Mouse (Mus musculus): ENCODE measurements around the gene Gm5475.
"Not testable (repeated sequence)": the region's sequence is repeated elsewhere in the genome, so short reads cannot be mapped to it uniquely, and the experiment has no call there.

Gene Gm5475

DNA sequence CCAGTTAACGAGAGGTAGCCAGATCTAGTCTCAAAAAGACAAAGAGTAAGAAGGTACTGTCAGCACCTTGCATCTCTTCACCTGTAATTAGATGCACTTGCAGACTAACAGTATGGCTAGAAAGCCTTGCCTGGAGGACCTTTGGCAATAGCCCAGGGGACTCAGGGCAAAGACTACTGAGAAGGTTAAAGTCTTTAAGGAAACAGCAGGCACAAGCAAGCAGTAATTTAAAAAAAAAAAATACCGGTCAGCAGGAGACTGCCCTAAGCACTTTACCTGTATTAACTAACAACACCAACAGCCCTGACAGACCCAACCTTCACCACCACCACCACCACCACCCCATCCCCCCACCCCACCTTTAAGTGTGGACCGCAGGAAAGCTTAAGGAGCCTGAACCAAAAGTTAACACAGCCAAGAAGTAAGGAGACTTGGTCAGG, at the start of gene Gm5475:
Gene Gm5475, plus strand, starts transcription at position 390 of the 440 bp plus-strand sequence.
- DNase-seq (ENCODE audit: low spot score): not testable (repeated sequence)

GRCm38 (mm10) chr15:100375066-100375465, 46.9 kb upstream of the Gm5475 start:
- DNase-seq (ENCODE audit: low spot score): peak; percentile 43

GRCm38 (mm10) chr15:100377847-100378505, 44.0 kb upstream of the Gm5475 start:
- not testable (repeated sequence) for DNase-seq (ENCODE audit: low spot score)

DNA sequence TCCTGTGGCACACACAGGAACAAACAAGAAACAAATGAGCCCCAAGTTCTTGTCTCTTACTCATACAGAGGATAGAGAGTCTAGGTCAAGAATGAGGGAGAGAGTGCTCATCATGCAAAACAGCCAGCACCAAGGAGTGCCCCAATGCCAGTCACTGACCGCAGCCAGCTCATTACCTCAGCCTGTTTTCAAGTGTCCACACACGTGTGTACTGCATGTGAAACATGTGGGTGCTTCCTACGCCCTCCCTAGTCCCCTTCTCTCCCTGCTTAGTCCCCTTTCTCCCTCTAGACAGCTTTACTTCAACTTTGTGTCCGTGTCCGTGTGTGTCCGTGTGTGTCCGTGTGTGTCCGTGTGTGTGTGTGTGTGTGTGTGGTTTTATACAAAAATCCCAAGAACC, 42.3 kb upstream of the Gm5475 start:
- DNase-seq (ENCODE audit: low spot score): no peak

GRCm38 (mm10) chr15:100380104-100380503, 41.8 kb upstream of the Gm5475 start:
- DNase-seq (ENCODE audit: low spot score): no peak

DNA sequence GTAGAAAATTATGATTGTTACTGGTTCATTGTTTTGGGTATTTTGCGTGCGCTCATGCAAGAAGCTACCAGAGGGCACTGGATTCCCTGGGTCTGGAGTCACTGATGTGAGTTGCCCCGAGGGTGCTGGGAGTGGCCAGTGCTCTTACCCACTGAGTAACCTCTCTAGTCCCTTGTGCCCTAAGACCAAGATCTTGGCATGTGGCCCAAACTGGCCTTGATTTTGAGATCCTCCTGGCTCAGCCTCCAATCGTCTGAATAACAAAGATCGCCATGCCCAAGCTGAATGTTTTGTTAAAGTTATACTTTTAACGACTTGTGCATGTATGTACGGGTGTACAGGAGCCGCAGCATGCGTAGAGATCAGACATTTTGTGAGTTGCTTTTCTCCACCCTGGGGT, 36.2 kb upstream of the Gm5475 start:
- DNase-seq (ENCODE audit: low spot score): no peak

GRCm38 (mm10) chr15:100387544-100388223, 34.3 kb upstream of the Gm5475 start:
- DNase-seq (ENCODE audit: low spot score): no peak

DNA sequence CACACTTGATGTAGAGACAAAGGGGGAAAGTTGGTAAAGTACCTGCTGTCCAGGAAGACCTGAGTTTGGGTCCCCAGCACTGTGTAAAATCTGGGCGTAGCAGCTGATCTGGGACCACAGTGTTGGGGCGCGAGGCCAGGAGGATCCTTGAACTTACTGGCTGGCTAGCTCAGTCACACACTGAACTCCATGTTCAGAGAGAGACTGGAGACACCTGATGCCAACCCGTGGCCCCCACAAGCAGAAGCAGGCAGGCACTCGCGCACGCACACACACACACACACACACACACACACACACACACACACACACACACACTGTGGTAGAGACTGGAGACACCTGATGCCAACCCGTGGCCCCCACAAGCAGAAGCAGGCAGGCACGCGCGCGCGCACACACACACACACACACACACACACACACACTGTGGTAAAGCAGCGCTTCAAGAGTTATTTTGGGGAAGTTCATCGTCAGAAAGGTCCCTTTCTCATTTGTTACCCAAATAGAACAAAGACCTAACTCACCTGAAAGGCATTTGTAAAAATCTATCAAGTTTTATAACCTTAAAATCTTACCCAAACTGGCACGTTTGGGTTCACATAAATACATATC, 33.6 kb upstream of the Gm5475 start:
- no peak for DNase-seq (ENCODE audit: low spot score)

DNA sequence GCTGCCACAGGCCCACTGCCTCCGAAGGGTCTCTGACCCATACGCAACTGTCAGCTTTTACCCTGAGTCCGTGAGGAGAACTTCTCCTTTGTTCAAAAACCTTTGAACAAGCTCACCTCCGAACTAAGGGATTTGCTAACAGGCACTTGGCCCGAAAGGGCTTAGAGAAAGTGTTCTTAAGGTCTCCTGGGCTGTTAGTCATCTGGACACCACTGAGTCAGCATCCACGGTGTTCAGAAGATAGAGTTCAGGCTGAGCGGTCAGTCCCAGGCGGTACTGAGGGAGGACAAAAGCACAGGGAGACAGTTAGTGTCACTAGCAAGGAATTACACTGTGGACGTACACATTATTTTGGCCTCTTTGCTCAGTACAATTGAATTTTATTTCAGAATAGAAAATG, 33.1 kb upstream of the Gm5475 start:
- DNase-seq (ENCODE audit: low spot score): no peak

- no peak for DNase-seq (ENCODE audit: low spot score)
Measured at GRCm38 (mm10) chr15:100391066-100391465, 30.9 kb upstream of the Gm5475 start.

DNA sequence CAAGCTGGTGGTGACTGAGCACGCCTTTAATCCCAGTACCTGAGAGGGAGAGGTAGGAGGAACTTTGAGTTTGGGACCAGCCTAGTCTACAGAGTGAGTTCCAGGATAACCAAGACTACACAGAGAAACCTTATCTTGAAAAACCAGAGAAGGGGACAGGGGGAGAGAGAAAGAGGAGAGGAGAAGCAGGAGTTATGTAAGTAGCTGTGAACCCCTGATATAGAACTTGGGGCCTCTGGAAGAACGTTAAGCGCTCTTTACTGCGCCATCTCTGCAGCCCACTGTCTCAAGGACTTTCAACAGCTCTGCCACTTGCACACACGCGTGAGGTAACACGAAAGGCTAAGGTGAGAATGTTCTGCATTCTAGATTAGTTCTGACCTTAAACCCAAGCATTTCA, 30.3 kb upstream of the Gm5475 start:
- no peak for DNase-seq (ENCODE audit: low spot score)

DNA sequence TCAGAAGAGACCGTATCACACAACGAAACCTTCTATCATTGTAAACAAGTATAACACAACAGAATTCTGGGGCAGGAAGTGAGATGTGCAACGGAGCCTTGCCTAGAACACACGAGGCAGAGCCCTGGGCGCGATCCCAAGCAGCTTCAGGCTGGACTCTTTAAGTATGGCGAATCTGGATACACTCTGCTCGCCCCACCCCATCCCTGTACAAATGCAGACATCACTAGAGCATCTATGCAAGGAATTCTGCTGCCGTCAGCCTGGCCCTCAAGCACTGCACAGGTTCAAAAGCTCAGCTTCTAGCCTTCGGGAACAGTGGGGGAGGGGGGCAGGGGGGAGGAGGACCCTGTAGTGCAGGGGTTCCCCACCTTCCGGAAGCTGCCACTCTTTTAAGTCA, 28.9 kb upstream of the Gm5475 start:
- DNase-seq (ENCODE audit: low spot score): no peak

DNA sequence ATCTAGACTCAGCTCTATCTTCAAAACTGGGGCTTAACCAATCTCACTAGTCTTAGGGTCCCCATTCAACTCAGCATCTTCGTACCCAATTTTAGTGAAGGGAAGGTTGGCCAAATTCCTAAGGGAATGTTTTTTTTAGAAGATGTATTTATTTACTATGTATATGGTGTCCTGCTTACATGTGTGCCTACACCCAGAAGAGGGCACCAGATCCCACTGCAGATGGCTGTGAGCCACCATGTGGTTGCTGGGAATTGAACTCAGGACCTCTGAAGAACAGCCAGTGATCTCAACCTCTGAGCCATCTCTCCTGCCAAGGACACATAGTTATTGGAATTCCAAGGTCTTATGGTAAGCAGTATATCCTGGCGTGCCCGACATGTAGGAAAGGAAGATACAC, 26.4 kb upstream of the Gm5475 start:
- DNase-seq (ENCODE audit: low spot score): no peak

DNA sequence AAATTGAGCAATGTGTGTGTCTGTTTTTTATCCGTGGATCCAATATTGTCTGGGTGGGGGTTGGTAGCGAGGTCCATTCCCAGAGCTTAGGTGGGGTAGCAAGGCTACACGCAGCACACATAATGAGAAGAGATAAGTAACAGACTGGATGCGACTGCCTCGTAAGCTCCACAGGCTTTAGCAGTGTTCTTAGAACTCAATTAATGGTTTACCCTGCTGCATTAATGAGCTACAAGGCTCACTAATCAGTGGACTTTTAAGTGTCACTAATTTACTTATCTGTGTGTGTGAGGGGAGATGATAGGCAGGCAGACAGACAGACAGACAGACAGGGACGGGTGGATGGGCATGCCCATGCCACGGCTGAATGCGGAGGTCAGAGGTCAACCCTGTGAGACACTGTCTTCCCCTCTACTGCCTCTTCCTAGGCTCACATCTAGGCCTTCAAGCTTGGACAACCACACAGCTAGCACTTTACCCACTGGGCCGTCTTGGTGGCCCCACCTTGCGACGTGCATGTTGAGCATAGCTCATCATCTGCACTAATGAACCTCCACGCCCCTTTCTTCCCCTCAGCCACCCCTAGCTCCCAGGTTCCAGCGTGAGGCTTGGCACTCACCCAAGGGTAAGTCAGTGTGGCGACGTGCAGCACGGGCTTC, 21.2 kb upstream of the Gm5475 start:
- no peak for DNase-seq (ENCODE audit: low spot score)

DNA sequence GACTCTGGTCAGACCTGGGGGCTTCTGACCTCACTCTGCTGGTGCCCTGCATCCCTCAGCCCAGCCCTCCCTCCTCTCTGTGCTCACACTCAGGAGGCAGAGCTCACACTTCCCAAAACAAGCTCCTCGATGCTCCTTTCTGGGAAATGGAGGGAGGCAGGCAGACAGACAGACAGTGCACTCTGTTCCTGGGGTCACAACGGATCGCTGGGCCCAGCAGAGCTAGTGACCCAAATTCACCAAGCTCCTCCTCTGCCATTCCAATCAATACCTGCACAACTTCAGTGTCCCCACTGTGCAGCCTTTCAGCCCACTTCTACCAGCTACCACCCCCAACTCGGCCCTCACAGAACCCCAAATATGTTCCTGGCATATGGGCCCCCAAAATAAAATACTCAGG, 20.1 kb upstream of the Gm5475 start:
- DNase-seq (ENCODE audit: low spot score): no peak

GRCm38 (mm10) chr15:100402347-100402746, 19.6 kb upstream of the Gm5475 start:
- DNase-seq (ENCODE audit: low spot score): no peak

DNA sequence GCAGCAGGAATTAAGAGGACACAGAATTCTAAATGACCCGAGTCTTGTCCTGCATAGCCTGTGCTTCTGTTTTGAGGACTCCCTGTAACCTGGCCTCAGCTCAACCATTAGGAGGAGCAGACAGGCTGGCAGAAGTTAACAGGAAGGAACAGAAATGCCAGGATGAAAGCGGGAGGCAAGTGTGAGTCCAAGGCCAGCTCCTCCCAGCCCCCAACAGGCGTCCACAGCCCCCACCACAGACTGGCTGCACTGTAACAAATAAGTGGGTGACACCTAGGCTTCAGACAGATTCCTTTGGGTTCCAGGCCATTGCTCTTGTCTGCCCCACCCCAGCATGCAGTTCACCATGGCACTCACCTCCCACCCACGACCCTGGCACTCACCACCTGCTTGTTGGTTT, 19.1 kb upstream of the Gm5475 start:
- DNase-seq (ENCODE audit: low spot score): no peak

GRCm38 (mm10) chr15:100403318-100404000, 18.5 kb upstream of the Gm5475 start:
- no peak for DNase-seq (ENCODE audit: low spot score)

- no peak for DNase-seq (ENCODE audit: low spot score)
Measured at GRCm38 (mm10) chr15:100406088-100406487, 15.9 kb upstream of the Gm5475 start.

- DNase-seq (ENCODE audit: low spot score): peak; percentile 49
Measured at GRCm38 (mm10) chr15:100410918-100411672, 10.9 kb upstream of the Gm5475 start.

GRCm38 (mm10) chr15:100411731-100412130, 10.2 kb upstream of the Gm5475 start:
- DNase-seq (ENCODE audit: low spot score): no peak
